Mouse (Mus musculus) heart, adult 2 months (tissue): ENCODE data around the gene Kcnk13. TPM values are rescaled to one million over a fixed set of nuclear protein-coding genes. Genes with fewer than 3 reads are reported as not detected.

ENCODE experiments used
- DNase-seq, 2 experiments: peaks; one replicate each; pipeline ENCODE4 v3.0.0; 2021
- H3K27ac ChIP-seq: fragments of 200-600 bp; 2 replicates; pipeline ENCODE4 v1.8.1; 2022
- H3K27me3 ChIP-seq: fragments of 200-500 bp; 2 replicates; pipeline ENCODE4 v1.6.1; 2012; ENCODE audit warnings: mild to moderate bottlenecking, low read length, inconsistent platforms, mixed read lengths; ENCODE audit not compliant: control insufficient read depth, insufficient read depth
- H3K36me3 ChIP-seq: fragments of 200-500 bp; 2 replicates; pipeline ENCODE4 v1.6.1; 2012; ENCODE audit warnings: low read length, inconsistent platforms; ENCODE audit not compliant: control insufficient read depth, insufficient read depth
- H3K4me1 ChIP-seq: fragments of 200-500 bp; 2 replicates; pipeline ENCODE4 v1.6.1; 2011; ENCODE audit warnings: low read length; ENCODE audit not compliant: control insufficient read depth, insufficient read depth
- H3K4me3 ChIP-seq: fragments of 200-600 bp; 2 replicates; pipeline ENCODE4 v1.8.1; 2022
- H3K79me2 ChIP-seq: fragments of 200-500 bp; replicated peaks from 2 replicates; pipeline ENCODE4 v1.6.1; 2012; ENCODE audit warnings: mild to moderate bottlenecking, inconsistent platforms, low read length, moderate library complexity, mixed read lengths; ENCODE audit not compliant: control insufficient read depth, insufficient read depth
- H3K9ac ChIP-seq: fragments of 200-500 bp; 2 replicates; pipeline ENCODE4 v1.6.1; 2012; ENCODE audit warnings: low read depth, mild to moderate bottlenecking, control low read depth, inconsistent platforms, low read length, mixed read lengths
- CTCF ChIP-seq: fragments of 200-600 bp; IDR thresholded peaks from 2 replicates; pipeline ENCODE4 v1.8.1; 2022; ENCODE audit warnings: antibody characterized with exemption, mild to moderate bottlenecking, moderate library complexity
- EP300 ChIP-seq: fragments of 200-500 bp; IDR thresholded peaks from 2 replicates; pipeline ENCODE4 v1.6.1; 2011; ENCODE audit warnings: low read depth, low read length, control low read depth; ENCODE audit not compliant: insufficient read depth
- POLR2A ChIP-seq: fragments of 200-500 bp; IDR thresholded peaks from 2 replicates; pipeline ENCODE4 v1.6.1; 2011; ENCODE audit warnings: mild to moderate bottlenecking, low read depth, low read length, control low read depth; ENCODE audit not compliant: insufficient read depth
- WGBS: fragments of 180-500 bp; shearing (Covaris S2); methylation state at CpG from one replicate; pipeline ENCODE4 v1.1.7; 2018; 5-methylcytosine and 5-hydroxymethylcytosine counted together
- intact Hi-C: fragments of 180-260 bp; cut with DNase I; formaldehyde crosslinking; loops from one replicate; pipeline ENCODE4 v1.15.1; 2025
- polyA plus RNA-seq: library from polyadenylated mRNA; depleted of rRNA; stranded (reverse); fragments of >200 nt; gene quantifications from 2 replicates; pipeline ENCODE4 v1.2.3, GENCODE M21; 2012
- total RNA-seq, 2 experiments: library from RNA; stranded (reverse); gene quantifications; 2 replicates each; pipeline ENCODE4 v1.2.3; 2021

Kcnk13 gene
- total and polyA plus RNA-seq, 3 experiments, result 0.31 to 0.39 (median 0.35) TPM

- H3K27ac ChIP-seq, result no peak overlapping the region
- H3K79me2 ChIP-seq, result no peaks in the 10 kb centered on the region
- H3K36me3 ChIP-seq, result no peaks in the 10 kb centered on the region
- H3K9ac ChIP-seq, result no peak overlapping the region
- WGBS, result 34% methylated on average over 10 of the region's 10 CpGs
- intact Hi-C loops, result loop anchor here (5.0 kb wide), 1 partner anchor 58 kb away; no protein-coding TSS in a partner anchor
- H3K4me1 ChIP-seq, result no peaks in the 10 kb centered on the region
- no peaks in the 10 kb centered on the region; the same call in 1 of the 2 replicates for H3K27me3 ChIP-seq
- TF ChIP-seq CTCF (no peak), POLR2A (no peak), EP300 (no peak)
- no peak overlapping the region for H3K4me3 ChIP-seq
- no peak for DNase-seq
Observed at GRCm38 (mm10) chr12:99959930-99960329, 4.4 kb upstream of the Kcnk13 start.

- intact Hi-C loops, result loop anchor here (5.0 kb wide), 1 partner anchor 58 kb away; no protein-coding TSS in a partner anchor
- Histone ChIP-seq H3K9ac (no peak overlapping the region), H3K4me3 (no peak overlapping the region), H3K36me3 (no peaks in the 10 kb centered on the region), H3K27me3 (peaks cover 4% of the 10 kb centered on the region), H3K4me1 (no peaks in the 10 kb centered on the region), H3K79me2 (no peaks in the 10 kb centered on the region), H3K27ac (no peak overlapping the region)
- no peak for DNase-seq
- 77% methylated on average over 7 of the region's 7 CpGs for WGBS
- TF ChIP-seq POLR2A, result no peak
- TF ChIP-seq EP300, result no peak
- TF ChIP-seq CTCF, result no peak
Observed at GRCm38 (mm10) chr12:99960675-99961074, 3.6 kb upstream of the Kcnk13 start.

- under 1% methylated on average over 77 of the region's 77 CpGs for WGBS
- H3K9ac ChIP-seq, result peak overlapping the region; percentile 56
- H3K4me1 ChIP-seq, result no peaks in the 10 kb centered on the region
- H3K79me2 ChIP-seq, result no peaks in the 10 kb centered on the region
- H3K27ac ChIP-seq, result no peak overlapping the region
- TF ChIP-seq CTCF, result no peak
- no peak for TF ChIP-seq POLR2A
- no peak for TF ChIP-seq EP300
- peak overlapping the region; percentile 58 for H3K4me3 ChIP-seq
- no peaks in the 10 kb centered on the region for H3K36me3 ChIP-seq
- intact Hi-C loops, result loop anchor here (2.0 kb wide), 2 partner anchors 141 to 881 kb away; no protein-coding TSS in a partner anchor
- DNase-seq, result peak; percentile 60 to 61
- peaks cover 12% of the 10 kb centered on the region for H3K27me3 ChIP-seq
Observed at GRCm38 (mm10) chr12:99965203-99966115, 1.2 kb downstream of the Kcnk13 start.

GRCm38 (mm10) chr12:99966116-99966770, 1.9 kb downstream of the Kcnk13 start:
- no peaks in the 10 kb centered on the region for H3K79me2 ChIP-seq
- H3K27me3 ChIP-seq, result peaks cover 12% of the 10 kb centered on the region
- intact Hi-C loops, result no loop called here
- no peak for DNase-seq
- no peaks in the 10 kb centered on the region for H3K36me3 ChIP-seq
- H3K4me3 ChIP-seq, result peak overlapping the region; percentile 58
- H3K4me1 ChIP-seq, result no peaks in the 10 kb centered on the region
- TF ChIP-seq CTCF, result no peak
- TF ChIP-seq EP300, result no peak
- no peak for TF ChIP-seq POLR2A
- 11% methylated on average over 25 of the region's 25 CpGs for WGBS
- no peak overlapping the region for H3K27ac ChIP-seq
- H3K9ac ChIP-seq, result peak overlapping the region; percentile 56

DNA sequence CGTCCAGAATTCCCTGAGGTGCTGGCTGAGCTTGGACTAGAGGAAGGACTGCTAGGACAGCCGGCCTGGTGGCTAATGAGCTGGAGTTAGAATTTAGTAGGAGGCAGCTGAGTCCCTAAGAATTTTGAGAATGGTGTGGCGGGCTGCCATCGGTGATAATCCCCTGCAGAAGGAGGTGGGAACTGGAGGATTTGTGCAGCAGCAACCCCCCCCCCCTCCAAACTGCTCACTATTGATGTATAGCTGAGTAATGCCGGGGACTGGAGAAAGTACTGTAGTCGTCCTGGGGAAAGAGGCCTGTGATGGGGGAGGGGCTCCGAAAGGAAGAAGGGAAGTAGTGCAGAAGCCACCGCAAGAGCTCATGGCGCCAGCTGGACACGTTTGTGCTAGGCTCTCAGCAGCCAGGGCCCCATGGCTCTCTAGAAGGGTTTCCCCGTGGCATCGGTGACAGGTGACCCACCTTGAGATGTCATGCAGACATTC, 2.6 kb downstream of the Kcnk13 start:
- WGBS, result 14% methylated on average over 12 of the region's 12 CpGs
- Histone ChIP-seq H3K36me3 (no peaks in the 10 kb centered on the region), H3K9ac (no peak overlapping the region), H3K4me3 (no peak overlapping the region), H3K79me2 (no peaks in the 10 kb centered on the region), H3K27me3 (peaks cover 12% of the 10 kb centered on the region), H3K4me1 (no peaks in the 10 kb centered on the region), H3K27ac (no peak overlapping the region)
- no peak for TF ChIP-seq CTCF
- peak in 1 of 2 experiments; percentile 32 for DNase-seq
- intact Hi-C loops, result no loop called here
